Mouse (Mus musculus) heart, embryonic 14.5 days (tissue): ENCODE results near the gene Sumo2. TPM values are rescaled to one million over a fixed set of nuclear protein-coding genes. Genes with fewer than 3 reads are reported as not detected.

ENCODE experiments used
- ATAC-seq: fragments of 200-750 bp; cut with Nextera tagmentation; 2 replicates; pipeline ENCODE4 v1.8.0; 2017; ENCODE audit warnings: low read depth, moderate TSS enrichment; ENCODE audit not compliant: insufficient number of reproducible peaks, insufficient read depth, low FRiP score
- H3K27ac ChIP-seq, 2 experiments: fragments of 200-500 bp in 1 of 2; fragments of 300-500 bp in 1 of 2; sonication (generic) in 1 of 2; replicated peaks in 1 of 2; 2 replicates each; pipeline ENCODE4 v1.5.1; 2012 to 2014; ENCODE audit warnings: low read depth in 2 of 2, low read length in 2 of 2, control low read depth in 1 of 2, mild to moderate bottlenecking in 1 of 2, mixed read lengths in 1 of 2; ENCODE audit not compliant: control insufficient read depth in 1 of 2, insufficient read depth in 1 of 2
- H3K27me3 ChIP-seq: fragments of 300-500 bp; sonication (generic); 2 replicates; pipeline ENCODE4 v1.6.1; 2014; ENCODE audit warnings: mild to moderate bottlenecking, low read length, control low read depth; ENCODE audit not compliant: control insufficient read depth, insufficient read depth
- H3K36me3 ChIP-seq: fragments of 300-500 bp; sonication (generic); 2 replicates; pipeline ENCODE4 v1.6.1; 2014; ENCODE audit warnings: mild to moderate bottlenecking, control low read depth, low read length, mixed read lengths; ENCODE audit not compliant: control insufficient read depth, insufficient read depth
- H3K4me1 ChIP-seq, 2 experiments: fragments of 200-500 bp in 1 of 2; fragments of 300-500 bp in 1 of 2; sonication (generic) in 1 of 2; 2 replicates each; pipeline ENCODE4 v1.6.1; 2012 to 2014; ENCODE audit warnings: low read length in 2 of 2, control low read depth in 1 of 2, mixed read lengths in 1 of 2; ENCODE audit not compliant: control insufficient read depth in 2 of 2, insufficient read depth in 2 of 2
- H3K4me2 ChIP-seq: fragments of 300-500 bp; sonication (generic); 2 replicates; pipeline ENCODE4 v1.6.1; 2014; ENCODE audit warnings: mild to moderate bottlenecking, low read length
- H3K4me3 ChIP-seq, 2 experiments: fragments of 200-500 bp in 1 of 2; fragments of 300-500 bp in 1 of 2; sonication (generic) in 1 of 2; 2 replicates each; pipeline ENCODE4 v1.5.1; 2012 to 2014; ENCODE audit warnings: low read length in 2 of 2, mild to moderate bottlenecking in 2 of 2, control low read depth in 1 of 2, low read depth in 1 of 2, moderate library complexity in 1 of 2; ENCODE audit not compliant: control insufficient read depth in 1 of 2, insufficient read depth in 1 of 2
- H3K9ac ChIP-seq: fragments of 300-500 bp; sonication (generic); 2 replicates; pipeline ENCODE4 v1.6.1; 2014; ENCODE audit warnings: mild to moderate bottlenecking, low read length
- H3K9me3 ChIP-seq: fragments of 300-500 bp; sonication (generic); 2 replicates; pipeline ENCODE4 v1.6.1; 2016; ENCODE audit warnings: low read length, control low read depth; ENCODE audit not compliant: control insufficient read depth
- WGBS: fragments of 180-500 bp; shearing (Covaris S2); extraction: QIAGEN DNeasy Blood & Tissue Kit; methylation state at CpG from one replicate; pipeline ENCODE4 v1.1.7; 2014; 5-methylcytosine and 5-hydroxymethylcytosine counted together
- polyA plus RNA-seq: library from polyadenylated mRNA; unstranded; fragments of >200 nt; fragmentation: Nextera tagmentation; extraction: Ambion mirVana; gene quantifications from 2 replicates; pipeline ENCODE4 v1.2.1, GENCODE M21; 2014

Sumo2 gene
- polyA plus RNA-seq, 1 experiment from 2014 or later = 636 TPM

DNA sequence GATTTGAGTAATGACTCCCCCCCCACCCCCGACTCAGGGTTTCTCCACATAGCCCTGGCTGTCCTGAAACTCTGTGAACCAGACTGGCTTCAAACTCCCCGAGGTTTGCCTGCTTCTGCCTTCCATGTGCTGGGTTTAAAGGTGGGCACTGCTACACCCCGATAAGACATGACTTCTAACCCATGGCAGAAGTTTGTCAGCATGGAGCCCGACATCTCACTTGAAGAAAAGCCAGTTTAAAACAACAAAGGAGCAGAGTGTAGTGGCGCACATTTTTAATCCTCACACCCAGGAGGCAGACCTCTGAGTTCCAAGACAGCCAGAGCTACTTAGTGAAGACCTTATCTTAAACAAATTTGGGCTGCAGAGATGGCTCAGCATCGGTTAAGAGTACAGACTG is 43.7 kb downstream of the Sumo2 start:
- WGBS = 32% methylated on average over 6 of the region's 6 CpGs

GRCm38 (mm10) chr11:115491356-115492083 is 44.6 kb downstream of the Sumo2 start, which contains the start of gene Nt5c:
Gene Nt5c, minus strand, starts transcription at chr11:115491862.
- WGBS = under 1% methylated on average over 43 of the region's 43 CpGs
- peak within 1 kb of the TSS; percentile 87 for H3K4me2 ChIP-seq
- H3K9ac ChIP-seq = peak within 1 kb of the TSS; percentile 76
- H3K27me3 ChIP-seq = no peaks in the 10 kb centered on the region
- peak within 1 kb of the TSS; percentile 50 to 68 for H3K27ac ChIP-seq
- H3K4me1 ChIP-seq = peaks cover 4 to 14% of the 10 kb centered on the region in 2 experiments
- ATAC-seq = peak; percentile 85
- H3K4me3 ChIP-seq = peak within 1 kb of the TSS; percentile 66 to 93
- no peaks in the 10 kb centered on the region for H3K9me3 ChIP-seq
- H3K36me3 ChIP-seq = peaks cover 10% of the 10 kb centered on the region

More for the DNA sequence above, 43.7 kb downstream of the Sumo2 start:
- H3K27me3 ChIP-seq = no peaks in the 10 kb centered on the region
- peaks cover 4 to 14% of the 10 kb centered on the region in 2 experiments for H3K4me1 ChIP-seq
- peak overlapping the region; percentile 87 for H3K4me2 ChIP-seq
- H3K27ac ChIP-seq = no peak overlapping the region
- H3K9ac ChIP-seq = peak overlapping the region; percentile 76
- no peaks in the 10 kb centered on the region for H3K9me3 ChIP-seq
- no peak for ATAC-seq
- peak overlapping the region in 1 of 2 experiments; percentile 66; a peak in 2 of 4 replicates for H3K4me3 ChIP-seq
- H3K36me3 ChIP-seq = peaks cover 17% of the 10 kb centered on the region

DNA sequence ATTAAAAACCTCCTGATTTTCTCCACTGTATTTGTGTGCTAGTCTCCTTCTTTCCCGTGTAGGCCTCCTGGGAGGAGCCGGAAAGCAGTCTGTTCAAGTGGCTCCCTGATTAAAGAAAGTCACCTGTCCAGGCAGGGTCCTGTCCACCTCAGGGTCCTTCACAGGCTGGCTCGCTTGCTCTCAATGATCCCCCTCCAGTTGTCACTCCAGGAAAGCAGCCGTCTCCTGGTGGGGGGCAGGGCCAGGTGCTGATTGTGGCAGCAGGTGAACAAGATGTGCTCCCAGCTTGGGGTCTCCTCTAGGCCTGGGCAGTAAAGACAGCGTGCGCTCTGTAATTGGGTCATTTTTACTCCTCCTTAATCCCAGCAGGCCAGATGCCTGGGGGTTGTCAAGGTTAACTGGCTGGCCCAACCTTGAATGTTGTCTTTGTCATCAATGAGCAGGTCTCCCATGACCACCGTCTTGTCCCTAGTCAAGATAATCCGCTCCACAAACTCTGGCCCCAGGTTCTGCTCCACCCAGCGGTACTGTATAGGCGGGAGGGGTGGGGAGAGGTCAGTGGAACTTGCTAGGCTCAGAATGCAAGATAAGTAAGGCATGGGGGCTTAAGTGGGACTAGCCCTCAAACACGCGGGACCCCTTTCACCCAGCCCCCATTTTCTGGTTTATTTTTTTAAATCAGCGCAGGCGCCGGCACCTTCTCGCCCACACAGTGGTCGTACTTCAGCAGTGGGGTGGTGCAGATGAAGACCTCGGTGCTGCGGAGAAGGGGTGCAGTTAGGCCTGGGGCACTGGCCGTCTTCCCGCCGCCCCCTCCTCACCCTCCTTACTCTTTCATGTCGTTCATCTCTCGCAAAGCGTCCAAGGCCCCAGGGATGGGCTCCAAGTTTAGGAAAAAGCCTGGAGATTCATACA is 45.4 kb downstream of the Sumo2 start:
- no peak for ATAC-seq
- peak overlapping the region in 1 of 2 experiments; percentile 68; a peak in 1 of 4 replicates for H3K27ac ChIP-seq
- peaks cover 10% of the 10 kb centered on the region for H3K36me3 ChIP-seq
- peaks cover 4 to 14% of the 10 kb centered on the region in 2 experiments for H3K4me1 ChIP-seq
- peak overlapping the region; percentile 66 to 93 for H3K4me3 ChIP-seq
- 22% methylated on average over 25 of the region's 25 CpGs for WGBS
- no peaks in the 10 kb centered on the region for H3K9me3 ChIP-seq
- peak overlapping the region; percentile 87 for H3K4me2 ChIP-seq
- H3K27me3 ChIP-seq = no peaks in the 10 kb centered on the region
- H3K9ac ChIP-seq = peak overlapping the region; percentile 76

DNA sequence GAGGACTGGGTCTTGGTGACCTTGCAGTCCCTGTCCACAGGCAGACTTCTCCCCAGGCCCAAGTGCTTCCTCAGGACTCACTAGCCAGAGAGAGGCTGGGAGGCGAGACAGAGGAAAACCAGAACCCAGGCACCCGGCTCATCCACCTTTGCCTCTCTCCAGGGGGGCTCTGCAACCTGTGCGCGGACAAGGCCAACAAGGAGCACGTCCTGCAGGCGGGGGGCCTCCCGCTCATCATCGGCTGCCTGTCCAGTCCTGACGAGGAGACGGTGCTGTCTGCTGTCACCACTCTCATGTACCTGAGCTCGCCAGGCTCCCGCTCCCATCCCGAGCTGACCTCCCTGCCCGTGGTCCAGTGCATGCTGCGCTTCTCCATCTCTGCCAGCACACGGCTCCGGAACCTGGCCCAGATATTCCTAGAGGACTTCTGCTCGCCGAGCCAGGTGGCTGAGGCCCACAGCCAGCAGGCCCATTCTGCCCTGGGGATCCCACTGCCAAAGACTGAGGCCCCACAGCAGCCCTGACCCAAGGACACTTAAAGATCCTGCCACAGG is 47.4 kb downstream of the Sumo2 start:
- Histone ChIP-seq H3K4me3 (no peak overlapping the region), H3K9ac (no peak overlapping the region), H3K27me3 (no peaks in the 10 kb centered on the region), H3K27ac (no peak overlapping the region), H3K9me3 (no peaks in the 10 kb centered on the region), H3K36me3 (peaks cover 10% of the 10 kb centered on the region), H3K4me1 (peaks cover 4 to 21% of the 10 kb centered on the region in 2 experiments), H3K4me2 (no peak overlapping the region)
- ATAC-seq = no peak
- 73% methylated on average over 19 of the region's 19 CpGs for WGBS

GRCm38 (mm10) chr11:115485155-115485554 is 50.9 kb downstream of the Sumo2 start:
- Histone ChIP-seq H3K4me3 (no peak overlapping the region), H3K36me3 (peaks cover 13% of the 10 kb centered on the region), H3K4me1 (peaks cover 0 to 7% of the 10 kb centered on the region in 2 experiments; a peak in 2 of 4 replicates), H3K9me3 (no peaks in the 10 kb centered on the region), H3K27me3 (no peaks in the 10 kb centered on the region), H3K4me2 (no peak overlapping the region), H3K9ac (no peak overlapping the region), H3K27ac (no peak overlapping the region)
- ATAC-seq = no peak
- 77% methylated on average over 12 of the region's 12 CpGs for WGBS

DNA sequence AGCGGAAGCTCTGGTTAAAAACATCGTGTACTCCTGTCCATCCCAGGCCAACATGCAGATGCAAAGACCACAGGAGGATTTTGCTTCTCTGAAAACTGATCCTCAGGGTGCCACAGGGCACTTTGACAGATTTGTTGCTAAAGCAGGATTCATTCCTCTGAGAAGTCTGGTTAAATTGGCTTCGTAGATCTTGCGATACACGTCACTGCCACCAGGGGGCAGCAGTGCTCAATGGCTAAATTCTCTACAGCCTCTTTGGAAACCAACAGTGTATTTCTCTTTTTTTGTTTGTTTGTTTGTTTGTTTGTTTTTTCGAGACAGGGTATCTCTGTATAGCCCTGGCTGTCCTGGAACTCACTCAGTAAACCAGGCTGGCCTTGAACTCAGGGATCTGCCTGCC is 52.4 kb downstream of the Sumo2 start:
- no peak overlapping the region for H3K4me2 ChIP-seq
- H3K27me3 ChIP-seq = no peaks in the 10 kb centered on the region
- H3K4me3 ChIP-seq = no peak overlapping the region
- 20% methylated on average over 6 of the region's 6 CpGs for WGBS
- 0 out of 2 replicates have a peak overlapping the region, but pooled peaks have one; percentile 21 for H3K9ac ChIP-seq
- ATAC-seq = no peak
- H3K4me1 ChIP-seq = peaks cover 0 to 7% of the 10 kb centered on the region in 2 experiments; a peak in 2 of 4 replicates
- H3K36me3 ChIP-seq = peaks cover 10% of the 10 kb centered on the region
- no peaks in the 10 kb centered on the region for H3K9me3 ChIP-seq
- no peak overlapping the region for H3K27ac ChIP-seq

- peaks cover 0 to 7% of the 10 kb centered on the region in 2 experiments; a peak in 2 of 4 replicates for H3K4me1 ChIP-seq
- no peaks in the 10 kb centered on the region for H3K9me3 ChIP-seq
- H3K4me3 ChIP-seq = no peak overlapping the region
- no peak overlapping the region for H3K27ac ChIP-seq
- ATAC-seq = no peak
- H3K27me3 ChIP-seq = no peaks in the 10 kb centered on the region
- H3K9ac ChIP-seq = 0 out of 2 replicates have a peak overlapping the region, but pooled peaks have one; percentile 21
- peaks cover 13% of the 10 kb centered on the region for H3K36me3 ChIP-seq
- 66% methylated on average over 11 of the region's 11 CpGs for WGBS
- H3K4me2 ChIP-seq = no peak overlapping the region
Measured at GRCm38 (mm10) chr11:115483278-115483677, 52.8 kb downstream of the Sumo2 start.
